Mouse (Mus musculus): Measurements from ENCODE around the gene Gm10228.
"Not testable (repeated sequence)": the region's sequence is repeated elsewhere in the genome, so short reads cannot be mapped to it uniquely, and the experiment has no call there.

Gene Gm10228

DNA sequence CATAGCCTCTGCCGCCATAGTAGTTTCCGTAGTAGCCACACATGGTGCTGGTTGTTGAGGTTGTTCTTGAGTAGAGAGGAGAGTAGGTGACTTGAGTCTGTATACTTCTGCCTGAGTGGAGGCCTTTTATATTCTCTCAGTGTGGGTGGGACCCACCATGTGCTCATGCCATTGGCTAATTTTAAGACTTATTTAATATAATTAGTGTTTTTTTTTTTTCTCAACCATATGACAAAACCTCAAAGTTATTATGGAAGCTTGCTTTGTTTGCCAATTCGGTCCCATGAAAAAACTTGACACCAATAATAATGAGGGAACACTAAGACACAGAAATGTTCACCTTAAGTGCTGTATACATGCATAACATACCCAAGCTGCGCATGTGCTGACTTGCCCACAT lies at the start of gene Gm10228:
Gene Gm10228, minus strand, starts transcription at position 101 of the 400 bp plus-strand sequence.
- in situ Hi-C loops (cut with MboI; ENCODE audit: unreplicated experiment in 2 of 2): not testable (repeated sequence)

DNA sequence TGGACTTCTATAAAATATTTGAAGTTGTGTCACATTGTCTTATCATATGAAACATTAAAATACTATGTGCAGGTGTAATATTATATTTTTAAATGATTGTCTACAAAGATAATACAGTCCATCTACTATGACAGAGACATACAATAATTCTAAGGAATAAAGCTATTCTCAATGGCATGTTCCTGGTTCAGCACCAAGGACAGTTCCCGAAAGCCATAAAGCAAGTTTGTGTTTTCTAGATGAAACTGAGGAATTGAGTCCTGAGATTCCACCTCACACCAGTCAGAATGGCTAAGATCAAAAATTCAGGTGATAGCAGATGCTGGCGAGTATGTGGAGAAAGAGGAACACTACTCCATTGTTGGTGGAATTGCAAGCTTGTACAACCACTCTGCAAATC lies 29.8 kb upstream of the Gm10228 start:
- in situ Hi-C loops (cut with MboI; ENCODE audit: unreplicated experiment in 2 of 2): not testable (repeated sequence)

DNA sequence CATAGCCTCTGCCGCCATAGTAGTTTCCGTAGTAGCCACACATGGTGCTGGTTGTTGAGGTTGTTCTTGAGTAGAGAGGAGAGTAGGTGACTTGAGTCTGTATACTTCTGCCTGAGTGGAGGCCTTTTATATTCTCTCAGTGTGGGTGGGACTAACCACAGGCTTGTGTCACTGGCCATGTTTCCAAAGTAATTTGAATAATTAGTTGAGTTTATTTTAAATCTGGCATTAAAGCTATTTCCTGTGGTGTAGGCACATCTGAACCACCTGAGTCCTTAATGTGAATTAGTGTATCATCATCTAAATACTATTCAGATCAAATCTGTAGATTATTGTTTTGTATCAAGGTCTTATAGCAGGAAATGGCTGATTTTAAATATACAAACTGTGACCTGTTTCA lies 22.6 kb upstream of the Gm10228 start, which contains the start of gene 1110025L11Rik:
Gene 1110025L11Rik, minus strand, starts transcription at position 101 of the 400 bp plus-strand sequence.
- in situ Hi-C loops (cut with MboI; ENCODE audit: unreplicated experiment in 2 of 2): not testable (repeated sequence)

DNA sequence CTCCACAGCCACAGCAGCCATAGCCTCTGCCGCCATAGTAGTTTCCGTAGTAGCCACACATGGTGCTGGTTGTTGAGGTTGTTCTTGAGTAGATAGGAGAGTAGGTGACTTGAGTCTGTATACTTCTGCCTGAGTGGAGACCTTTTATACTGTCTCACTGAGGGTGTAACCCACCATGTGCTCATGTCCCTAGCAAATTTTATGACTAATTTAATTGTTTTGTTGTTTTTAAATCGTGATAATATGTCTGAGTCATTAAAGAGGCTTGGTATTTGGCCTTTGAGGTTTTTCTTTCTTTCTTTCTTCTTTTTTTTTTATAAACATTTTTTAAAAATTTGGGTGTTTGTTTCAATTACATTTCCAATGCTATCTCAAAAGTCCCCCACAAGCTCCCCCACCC lies 6.5 kb upstream of the Gm10228 start, which contains the start of gene Krtap6-5:
Gene Krtap6-5, minus strand, starts transcription at position 101 of the 400 bp plus-strand sequence.
- in situ Hi-C loops (cut with MboI; ENCODE audit: unreplicated experiment in 2 of 2): no loop called here

DNA sequence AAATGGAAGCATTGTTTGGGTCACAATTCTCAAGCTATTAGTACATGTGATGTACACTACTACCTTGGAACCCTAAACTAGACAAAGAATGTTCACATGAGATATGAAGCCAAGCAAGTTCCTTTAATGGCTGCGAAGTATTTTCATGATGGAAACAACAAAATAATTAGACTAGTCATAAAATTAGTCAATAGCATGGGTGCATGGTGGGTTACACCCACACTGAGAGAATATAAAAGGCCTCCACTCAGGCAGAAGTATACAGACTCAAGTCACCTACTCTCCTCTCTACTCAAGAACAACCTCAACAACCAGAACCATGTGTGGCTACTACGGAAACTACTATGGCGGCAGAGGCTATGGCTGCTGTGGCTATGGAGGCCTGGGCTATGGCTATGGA lies 9.9 kb downstream of the Gm10228 start, which contains the start of gene Krtap6-1:
Gene Krtap6-1, plus strand, starts transcription at position 301 of the 400 bp plus-strand sequence.
- in situ Hi-C loops (cut with MboI; ENCODE audit: unreplicated experiment in 2 of 2): not testable (repeated sequence)

DNA sequence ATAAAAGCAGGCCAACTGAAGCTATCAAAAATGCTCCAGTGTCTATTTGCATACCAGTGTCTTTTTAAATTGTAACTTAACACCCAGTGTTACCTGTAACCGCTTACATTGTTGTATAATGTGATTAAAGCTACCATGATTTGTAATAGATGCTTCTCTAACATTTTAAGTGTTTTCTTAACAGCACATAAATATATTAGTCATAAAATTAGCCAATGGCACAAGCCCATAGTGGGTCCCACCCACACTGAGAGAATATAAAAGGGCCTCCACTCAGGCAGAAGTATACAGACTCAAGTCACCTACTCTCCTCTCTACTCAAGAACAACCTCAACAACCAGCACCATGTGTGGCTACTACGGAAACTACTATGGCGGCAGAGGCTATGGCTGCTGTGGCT lies 26.3 kb downstream of the Gm10228 start, which contains the start of gene Gm10229:
Gene Gm10229, plus strand, starts transcription at position 301 of the 400 bp plus-strand sequence.
- in situ Hi-C loops (cut with MboI; ENCODE audit: unreplicated experiment in 2 of 2): not testable (repeated sequence)

DNA sequence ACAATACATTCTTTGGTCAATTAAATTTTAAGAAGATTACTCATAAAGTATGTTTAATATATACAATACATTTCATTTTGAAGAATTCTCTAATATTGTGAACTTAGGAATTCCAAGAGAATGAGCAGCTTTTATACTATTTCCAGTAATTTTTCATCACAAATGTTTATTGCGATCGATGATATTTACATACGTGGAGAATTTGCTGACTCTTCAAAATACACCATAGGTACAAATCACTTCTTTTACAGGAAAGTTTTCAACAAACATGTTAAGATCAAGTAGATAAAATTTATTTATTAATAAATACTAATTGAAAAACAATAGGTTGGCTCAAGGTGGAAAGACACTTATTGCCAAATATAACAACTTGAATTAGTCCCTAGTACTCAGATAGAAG lies 27.3 kb downstream of the Gm10228 start:
- in situ Hi-C loops (cut with MboI; ENCODE audit: unreplicated experiment in 2 of 2): no loop called here

DNA sequence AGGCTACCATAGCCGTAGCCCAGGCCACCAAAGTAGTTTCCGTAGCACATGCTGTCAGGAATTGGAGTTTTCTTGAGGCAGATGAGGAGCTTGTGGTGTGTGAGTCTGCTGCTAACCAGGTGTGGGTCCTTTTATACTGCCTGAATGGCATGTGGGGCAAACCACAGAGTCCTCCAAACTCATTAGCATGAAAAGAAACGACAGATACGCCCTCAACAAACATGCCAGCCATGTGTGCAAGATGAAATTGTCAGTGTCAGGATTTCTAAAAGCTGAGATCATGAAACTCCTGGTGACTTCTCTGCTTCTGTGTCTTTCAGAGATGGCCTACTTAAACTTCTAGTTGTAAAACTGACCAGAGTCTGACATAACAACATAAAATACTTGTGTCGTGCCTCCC lies 30.6 kb downstream of the Gm10228 start, which contains the start of gene Krtap22-2:
Gene Krtap22-2, minus strand, starts transcription at position 101 of the 400 bp plus-strand sequence.
- in situ Hi-C loops (cut with MboI; ENCODE audit: unreplicated experiment in 2 of 2): no loop called here

Data from v-Abl transformed pro-B cells (cell line).